Mouse (Mus musculus) cerebellum, postnatal 14 days (tissue): ENCODE results near the gene Pik3c2g.
A peak's percentile ranks its signal among the peaks of the same experiment; 100 is the strongest.
"Not testable (repeated sequence)": the region's sequence is repeated elsewhere in the genome, so short reads cannot be mapped to it uniquely, and the experiment has no call there.

Experiments used
- DNase-seq, 2 experiments: peaks; one replicate each; pipeline ENCODE4 v3.0.0; 2021; ENCODE audit warnings: mixed read lengths in 2 of 2

The Pik3c2g gene

DNA sequence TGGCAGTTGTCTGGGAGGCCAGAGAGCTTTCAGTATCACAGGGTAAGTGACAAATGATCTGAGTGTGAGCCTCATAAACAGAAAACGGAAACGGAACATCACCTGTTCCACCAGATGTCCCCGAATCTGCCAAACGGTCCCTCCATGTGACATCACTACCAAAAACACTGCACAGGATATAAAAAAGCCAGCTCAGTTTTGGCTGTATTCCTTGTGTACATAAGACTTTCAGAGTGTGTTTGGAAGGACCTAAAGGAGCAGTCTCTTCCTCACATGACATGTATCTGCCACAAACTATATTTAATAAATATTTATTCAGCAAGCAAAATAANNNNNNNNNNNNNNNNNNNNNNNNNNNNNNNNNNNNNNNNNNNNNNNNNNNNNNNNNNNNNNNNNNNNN, 350.6 kb downstream of the Pik3c2g start:
- DNase-seq = not testable (repeated sequence)

DNA sequence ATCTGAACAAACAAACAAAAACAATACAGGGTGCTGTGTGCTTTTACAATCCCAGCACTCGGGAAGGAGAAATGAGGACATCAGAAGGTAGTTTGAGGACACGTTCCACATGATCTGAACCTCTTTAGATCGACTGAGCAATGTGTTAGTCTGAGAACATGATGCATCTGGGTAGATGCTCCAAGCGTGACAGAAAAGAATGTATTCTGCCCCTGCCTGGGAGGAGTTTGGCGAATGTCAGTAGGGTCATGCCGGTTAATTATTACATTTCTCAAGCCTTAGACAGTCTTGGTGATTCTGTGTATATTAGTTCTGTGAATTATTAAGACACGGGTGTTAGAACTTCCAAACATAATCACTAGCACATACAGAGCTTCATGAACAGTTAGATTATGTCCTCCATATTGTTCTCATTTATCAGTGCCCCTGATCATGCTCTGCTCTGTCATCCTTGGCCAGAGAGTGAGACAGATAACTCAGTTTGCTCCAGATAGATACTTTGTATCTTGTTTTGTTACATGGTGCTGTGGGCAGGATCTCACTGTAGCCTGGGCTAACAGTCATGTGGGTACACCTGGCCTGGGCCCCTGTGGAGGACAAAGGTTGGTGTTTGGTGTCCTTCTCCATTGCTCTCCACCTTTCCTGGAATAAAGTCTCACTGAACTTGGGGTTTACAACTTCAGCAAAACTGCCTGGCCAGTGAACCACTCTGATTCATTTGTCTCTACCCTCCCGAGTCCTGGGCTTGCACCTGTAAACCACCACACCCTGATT, 360.3 kb downstream of the Pik3c2g start:
- no peak for DNase-seq

DNA sequence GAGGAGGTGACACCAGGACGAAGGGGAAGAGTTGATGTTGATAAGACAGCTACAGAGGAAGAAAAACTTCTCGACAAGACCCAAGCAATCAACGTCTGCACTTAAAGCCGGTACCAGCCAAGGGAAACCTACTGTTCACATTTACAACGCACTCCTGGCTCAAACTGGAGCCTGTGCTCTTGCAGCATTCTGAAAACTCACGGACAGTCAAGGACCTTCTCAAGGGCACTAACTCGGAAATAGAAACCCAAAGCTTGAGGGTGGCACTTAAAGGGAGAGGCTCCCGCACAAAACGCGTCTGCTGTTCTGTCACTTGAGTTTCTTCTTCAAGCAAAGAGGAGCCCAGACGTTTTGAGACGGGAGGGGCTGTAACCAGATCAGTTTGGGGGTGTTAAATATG, 366.6 kb downstream of the Pik3c2g start:
- no peak for DNase-seq

DNA sequence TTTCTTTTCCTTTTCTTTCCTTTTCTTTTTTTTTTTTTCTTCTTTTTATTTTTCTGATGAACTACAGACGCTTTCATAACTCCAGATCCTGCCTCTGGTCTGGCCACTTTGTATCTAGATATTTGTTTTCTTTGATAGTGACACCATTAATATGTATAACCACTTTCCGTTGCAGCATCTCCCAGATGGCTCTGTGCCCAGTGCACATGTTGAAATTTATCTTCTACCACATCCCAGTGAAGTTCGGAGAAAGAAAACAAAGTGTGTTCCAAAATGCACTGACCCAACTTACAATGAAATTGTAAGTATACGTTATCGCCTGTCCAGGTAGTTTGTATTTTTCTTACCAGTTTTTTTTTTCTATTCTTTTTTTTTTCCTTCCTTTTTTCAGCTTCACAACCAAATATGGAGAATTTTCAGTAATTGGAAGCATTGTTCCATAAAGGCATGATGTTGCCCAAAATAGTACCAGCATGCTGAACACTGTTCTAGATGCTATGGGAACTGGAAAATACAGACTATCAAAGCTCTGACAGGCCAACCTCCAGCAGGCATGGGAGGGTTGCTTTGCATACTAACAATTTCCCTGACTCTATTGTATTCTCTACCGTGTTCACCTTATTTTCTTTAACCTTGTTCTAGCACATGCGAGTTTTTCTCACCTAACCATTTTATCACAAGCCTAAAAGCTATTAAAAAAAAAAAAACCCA, 370.7 kb downstream of the Pik3c2g start:
- peak; percentile 5 to 10 for DNase-seq

DNA sequence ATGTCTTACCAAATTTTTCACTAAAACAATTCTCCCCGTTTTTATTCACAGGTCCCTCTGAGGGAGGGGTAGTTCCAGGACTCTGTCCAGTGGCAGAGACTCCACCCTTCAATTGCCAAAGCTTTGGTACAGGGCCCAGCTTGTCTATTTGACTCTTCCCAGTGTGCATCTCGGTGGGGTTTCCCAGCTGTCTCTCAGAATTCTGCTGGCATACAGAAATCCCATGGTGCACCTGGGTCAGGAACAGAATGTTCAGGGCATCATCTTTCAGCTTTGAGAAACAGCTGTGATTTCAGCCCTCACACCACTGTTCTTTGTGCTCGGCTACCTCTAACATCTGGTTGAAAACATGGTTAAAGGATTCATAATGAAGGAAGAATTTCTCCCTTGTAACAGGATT, 376.8 kb downstream of the Pik3c2g start:
- no peak for DNase-seq

DNA sequence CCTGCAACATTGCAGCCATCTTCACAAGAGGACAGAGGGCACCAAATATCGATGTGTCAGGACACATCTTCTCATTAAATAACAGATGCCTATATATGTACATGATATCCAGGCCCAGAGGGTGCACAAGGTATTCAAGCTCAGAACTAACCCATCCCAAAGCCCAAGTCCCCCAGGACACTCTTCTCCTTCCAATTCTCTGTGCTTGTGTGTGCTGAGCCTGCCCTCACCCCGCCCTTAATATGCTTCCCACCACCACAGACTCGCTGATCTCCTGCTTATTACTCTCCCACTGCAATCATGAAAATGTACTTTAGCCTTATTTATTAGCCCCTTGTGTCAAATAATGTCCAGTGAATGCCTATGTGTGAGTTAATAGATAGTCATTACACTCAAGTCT, 377.9 kb downstream of the Pik3c2g start:
- no peak for DNase-seq

DNA sequence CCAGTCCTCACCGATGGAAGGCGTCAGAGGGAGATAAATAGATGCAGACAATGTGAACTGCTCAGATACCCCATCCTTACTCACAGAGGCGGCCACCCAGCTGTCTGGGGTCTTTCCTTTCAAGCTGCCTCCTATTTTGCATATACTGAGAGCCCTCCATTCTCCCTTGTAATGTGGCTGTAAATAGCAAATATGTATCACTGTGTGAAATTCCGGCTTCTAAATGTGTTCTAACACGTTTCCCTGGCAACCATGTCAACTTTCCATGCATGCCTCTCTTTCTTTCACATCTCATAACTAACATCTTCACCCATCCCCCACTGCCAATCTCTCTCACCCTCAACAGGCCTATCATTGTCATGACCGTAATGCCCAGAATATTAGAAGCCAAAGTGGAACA, 379.7 kb downstream of the Pik3c2g start:
- DNase-seq = no peak

DNA sequence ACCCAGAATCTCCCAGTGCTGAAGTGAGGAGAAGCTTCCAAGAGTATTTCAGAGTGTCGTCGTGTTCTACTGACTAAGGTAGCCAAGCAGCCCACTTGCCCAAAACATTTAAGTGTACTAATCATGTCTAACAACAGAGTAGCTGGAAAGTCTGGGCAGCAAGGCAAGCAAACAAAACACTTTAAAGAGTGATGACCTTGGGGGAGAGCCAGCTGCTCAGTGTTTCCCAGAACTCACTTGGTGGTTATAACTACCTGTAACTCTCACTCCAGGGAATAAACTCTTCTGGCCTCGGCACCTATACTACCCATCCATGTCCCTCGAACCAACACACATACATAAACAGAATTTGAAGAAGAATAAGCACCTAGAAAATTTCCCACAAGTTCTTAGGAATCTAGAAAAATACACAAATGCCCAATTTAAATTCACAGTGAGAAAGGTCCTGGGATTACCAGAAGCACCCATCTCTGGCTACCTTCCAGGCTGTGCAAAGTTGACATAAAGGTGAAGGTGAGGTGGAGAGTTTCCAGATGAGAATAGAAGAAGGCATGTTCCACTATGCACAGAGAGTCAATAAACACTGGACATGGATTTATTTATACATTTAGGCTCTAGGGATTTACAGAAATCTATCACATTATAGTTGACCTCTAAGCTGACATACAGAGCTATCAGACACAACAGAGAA, 384.7 kb downstream of the Pik3c2g start:
- DNase-seq = no peak

DNA sequence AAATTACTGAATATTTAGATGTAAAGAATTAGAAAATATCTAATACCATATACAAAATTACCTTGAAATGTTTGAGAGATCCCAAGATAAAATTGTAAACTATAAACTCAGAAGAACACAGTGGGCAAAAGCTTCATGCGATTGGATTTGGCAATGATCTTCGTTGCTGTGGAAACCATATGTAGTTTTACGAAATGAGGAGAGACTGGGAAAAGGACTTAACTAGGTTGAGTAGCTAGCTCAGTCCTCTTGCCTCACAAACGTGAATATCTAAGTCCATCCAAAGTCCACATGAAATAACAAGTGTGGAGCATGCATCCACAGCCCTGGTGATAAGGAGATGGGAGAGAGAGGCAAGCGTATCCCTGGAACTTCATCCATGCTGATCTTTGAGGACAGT, 387.6 kb downstream of the Pik3c2g start:
- DNase-seq = no peak

DNA sequence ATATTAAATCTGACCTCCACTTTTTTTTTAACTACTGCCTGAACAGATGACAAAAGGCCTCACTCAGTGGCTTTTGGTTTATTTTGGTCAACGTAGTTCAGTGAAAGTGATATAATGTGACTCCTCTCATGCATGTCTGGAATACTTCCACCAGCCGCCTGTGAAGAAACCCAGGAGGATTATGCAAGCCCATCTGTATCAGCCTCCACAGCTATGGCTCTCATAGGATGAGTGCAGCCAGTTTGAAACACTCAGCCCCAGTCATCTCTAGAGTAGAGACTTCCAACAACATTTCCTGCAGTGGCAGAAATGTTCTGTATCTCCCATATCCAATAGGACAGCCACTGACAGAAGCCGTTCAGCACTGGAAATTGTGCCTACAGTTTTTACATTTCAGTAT, 391.1 kb downstream of the Pik3c2g start:
- no peak for DNase-seq

DNA sequence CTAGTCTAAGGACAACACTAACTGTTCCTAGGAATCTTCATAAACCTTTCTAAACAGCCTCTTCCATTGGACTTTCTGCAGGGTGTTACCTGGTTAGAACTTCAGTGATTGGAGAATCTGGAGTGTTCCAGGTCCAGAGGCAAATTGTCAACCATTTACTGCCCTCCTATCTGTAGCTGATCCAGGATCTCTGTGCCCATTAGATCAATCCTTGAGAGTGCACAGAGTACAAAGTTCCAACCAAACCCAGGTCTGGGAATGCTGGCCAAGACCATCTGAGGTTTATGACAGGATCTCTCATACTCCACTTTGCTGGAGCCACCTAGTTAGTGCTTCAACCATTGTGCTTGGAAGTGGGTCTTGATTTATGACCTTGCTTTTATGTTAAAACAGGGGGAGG, 394.0 kb downstream of the Pik3c2g start:
- no peak for DNase-seq

DNA sequence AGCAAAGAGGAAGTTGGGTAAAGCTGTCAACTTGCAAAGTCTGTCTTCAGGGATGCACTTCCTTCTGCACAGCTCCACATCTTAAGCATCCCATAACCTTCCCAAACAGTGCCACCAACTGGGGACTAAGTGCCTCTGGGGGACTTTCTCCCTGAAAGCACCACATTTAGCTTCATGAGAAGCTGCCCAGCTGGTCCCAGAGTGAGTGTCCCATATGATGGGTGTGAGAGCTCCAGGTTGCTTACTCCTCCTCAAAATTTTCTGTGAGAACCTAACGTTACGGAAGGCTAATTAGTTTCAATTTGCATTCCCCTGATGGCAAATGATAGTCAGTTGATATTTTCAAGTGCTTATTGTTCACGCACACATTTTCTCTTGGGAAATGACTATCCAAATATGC, 397.0 kb downstream of the Pik3c2g start:
- DNase-seq = no peak

DNA sequence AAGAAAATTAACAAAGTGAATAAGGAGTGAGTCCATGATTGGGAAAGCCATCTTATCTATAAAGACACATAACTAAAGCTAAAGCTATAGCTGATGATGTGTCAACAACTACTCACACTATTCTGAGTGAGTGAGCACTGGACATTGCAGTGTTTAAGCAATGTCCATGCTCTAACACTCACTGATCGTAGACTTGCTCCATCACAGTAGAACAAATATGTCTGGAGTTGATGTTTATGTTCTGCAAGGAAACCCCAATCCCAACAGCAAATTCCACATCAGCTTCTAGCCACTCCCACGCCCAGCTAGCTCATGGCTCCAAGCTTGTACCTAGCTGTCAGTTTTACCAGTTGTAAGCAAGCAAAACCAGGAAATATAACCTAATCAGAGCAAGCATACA, 399.5 kb downstream of the Pik3c2g start:
- no peak for DNase-seq

DNA sequence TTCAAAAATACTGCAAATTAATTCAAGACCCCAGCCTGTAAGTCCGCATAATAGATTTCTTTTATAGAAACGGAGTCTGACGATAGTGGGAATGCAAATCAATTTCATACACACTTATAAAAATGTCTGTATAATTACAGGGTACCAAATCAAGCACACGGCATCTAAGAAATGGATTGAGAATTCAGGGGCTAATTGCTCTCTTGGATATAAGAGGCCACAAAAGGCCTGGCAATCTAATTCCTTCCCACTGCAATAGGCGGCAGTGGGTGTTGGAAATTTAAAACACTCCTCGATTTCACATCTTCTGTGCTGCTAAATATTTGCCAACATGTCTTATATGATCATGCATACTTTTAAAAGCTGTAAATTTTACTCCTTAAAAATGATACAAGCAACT, 402.1 kb downstream of the Pik3c2g start:
- DNase-seq = no peak

DNA sequence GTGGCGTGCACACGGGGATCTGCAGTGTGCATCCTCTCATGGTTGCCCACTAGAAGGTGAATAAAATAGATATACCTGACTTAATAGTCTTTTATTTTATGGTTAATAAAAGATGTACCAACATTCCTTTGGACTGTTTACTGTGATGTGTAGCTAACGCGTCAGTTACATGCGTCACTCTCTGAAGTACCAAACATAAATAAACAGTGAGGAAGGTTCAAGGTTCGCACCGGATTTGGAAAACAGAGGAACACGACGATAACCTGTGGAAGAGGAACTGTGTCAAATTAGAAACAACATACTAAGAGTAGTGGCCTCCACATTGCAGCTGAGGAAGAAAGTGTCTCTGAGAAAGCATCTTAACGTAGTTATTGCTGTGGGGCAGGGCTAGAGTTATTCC, 402.6 kb downstream of the Pik3c2g start:
- DNase-seq = no peak

DNA sequence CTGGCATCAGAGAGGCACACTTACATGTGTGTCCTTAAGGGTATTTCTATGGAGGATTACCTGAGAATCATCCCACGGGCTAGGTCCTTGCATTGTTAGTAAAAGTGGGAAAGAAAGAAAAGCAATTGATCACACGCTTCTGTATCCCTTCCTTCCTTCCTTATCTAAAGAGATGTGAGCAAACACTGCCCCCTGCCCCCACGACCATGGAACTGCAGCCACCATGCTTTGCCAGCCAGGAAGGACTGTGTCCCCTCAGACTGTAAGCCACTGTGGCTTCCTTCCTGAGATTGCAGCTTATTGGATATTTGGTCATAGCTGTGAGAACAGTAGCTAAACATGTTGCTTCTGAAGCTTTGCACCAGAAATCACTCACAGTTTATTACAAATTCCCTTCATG, 418.2 kb downstream of the Pik3c2g start:
- no peak for DNase-seq
